In the genomic region with DNA sequence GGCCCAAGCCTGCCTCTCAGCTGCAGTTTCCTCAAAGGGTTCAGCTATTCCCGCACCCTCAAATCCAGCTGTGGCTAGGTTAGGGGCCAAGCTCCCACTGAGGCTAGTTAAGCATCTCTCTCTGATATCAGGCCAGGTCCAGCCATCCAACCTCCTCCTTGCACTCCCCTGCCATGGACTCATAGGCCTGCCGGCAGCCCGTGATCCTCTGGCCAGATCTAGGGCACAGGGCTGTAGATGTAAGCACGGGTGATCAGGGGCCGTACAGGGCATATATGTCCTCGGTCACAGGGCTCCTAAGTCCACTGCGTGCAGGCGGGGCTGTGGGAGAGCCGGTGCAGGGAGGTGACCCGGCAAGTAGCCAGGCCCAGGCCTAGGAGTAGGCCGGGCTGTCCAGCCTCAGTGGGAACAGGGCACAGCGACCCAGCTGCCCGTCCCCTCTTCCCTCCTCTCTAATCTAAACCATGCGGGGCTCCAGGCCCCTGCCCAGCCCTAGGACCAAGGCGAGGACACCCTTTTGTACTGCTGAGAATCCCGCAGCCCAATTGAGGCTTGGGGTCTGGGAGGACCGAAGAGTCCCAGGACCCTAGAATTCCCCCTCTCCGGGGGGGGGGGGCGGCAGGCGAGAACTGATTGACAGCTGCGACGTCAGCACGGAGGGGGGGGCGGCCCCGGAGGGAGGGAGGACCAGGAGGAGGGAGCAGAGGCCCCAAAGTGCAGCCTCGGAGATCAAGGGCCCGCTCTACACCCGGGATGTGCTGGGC, we compare ENCODE assay signal across 13 mouse cellular contexts. TPM values are rescaled to one million over a fixed set of nuclear protein-coding genes. Genes with fewer than 3 reads are reported as not detected.
DNase-seq lines count a peak whose midpoint lies in the region; ATAC-seq lines count a peak whose summit lies in the region.
"Had no signal": no experiment of that assay in that cellular context is flagged by ENCODE, and none has a peak within 500 bp of the region (broad histone marks: within the 10 kb centered on the region; RNA-seq: fewer than 3 reads in every experiment).

A gene (plus strand): TSS at position 758 of the 764 bp plus-strand sequence.

- no peak within 1 kb of the TSS for H3K4me2 ChIP-seq in forebrain, embryonic 11.5 days (ENCODE audit: low read depth, low read length, severe bottlenecking)
- no peak within 1 kb of the TSS for H3K4me2 ChIP-seq in forebrain, embryonic 15.5 days (replicated peaks)
- H3K4me2 ChIP-seq in midbrain, embryonic 11.5 days = peak within 1 kb of the TSS; percentile 14; the same call in 1 of the 2 replicates
- no peak within 1 kb of the TSS for H3K4me2 ChIP-seq in midbrain, embryonic 16.5 days (ENCODE audit: low read length)
- H3K4me2 ChIP-seq: embryonic facial prominence, embryonic 15.5 days; stomach, embryonic 15.5 days had no signal

- peaks cover 54% of the 10 kb centered on the region for H3K27me3 ChIP-seq in forebrain, embryonic 11.5 days (ENCODE audit: control insufficient read depth, insufficient read depth, low read length)
- peaks cover 71% of the 10 kb centered on the region for H3K27me3 ChIP-seq in forebrain, embryonic 15.5 days
- peaks cover 61% of the 10 kb centered on the region for H3K27me3 ChIP-seq in midbrain, embryonic 11.5 days (ENCODE audit: control insufficient read depth, insufficient read depth, low read length)
- H3K27me3 ChIP-seq in midbrain, embryonic 16.5 days (ENCODE audit: control insufficient read depth, insufficient read depth, low read depth, low read length) = peaks cover 43% of the 10 kb centered on the region

- no peak for ATAC-seq in forebrain, embryonic 11.5 days (replicated peaks; ENCODE audit: low FRiP score)
- ATAC-seq in forebrain, embryonic 15.5 days (replicated peaks) = no peak
- peak; percentile 14; the same call in 1 of the 2 replicates for ATAC-seq in midbrain, embryonic 11.5 days (ENCODE audit: low FRiP score)
- no peak for ATAC-seq in midbrain, embryonic 16.5 days

- H3K9ac ChIP-seq in forebrain, embryonic 11.5 days (ENCODE audit: low read length) = no peak within 1 kb of the TSS
- no peak within 1 kb of the TSS for H3K9ac ChIP-seq in forebrain, embryonic 15.5 days (replicated peaks)
- H3K9ac ChIP-seq in midbrain, embryonic 11.5 days (ENCODE audit: low read length) = no peak within 1 kb of the TSS
- no peak within 1 kb of the TSS for H3K9ac ChIP-seq in midbrain, embryonic 16.5 days (ENCODE audit: low read depth, low read length)
- H3K9ac ChIP-seq: embryonic facial prominence, embryonic 15.5 days; stomach, embryonic 15.5 days had no signal

- H3K4me1 ChIP-seq in forebrain, embryonic 11.5 days (replicated peaks; ENCODE audit: control insufficient read depth, insufficient read depth, low read length) = peaks cover 12% of the 10 kb centered on the region
- peaks cover 13% of the 10 kb centered on the region; the same call in 1 of the 2 replicates for H3K4me1 ChIP-seq in forebrain, embryonic 15.5 days
- H3K4me1 ChIP-seq in midbrain, embryonic 11.5 days (ENCODE audit: control insufficient read depth, insufficient read depth, low read length) = peaks cover 11% of the 10 kb centered on the region; the same call in 1 of the 2 replicates
- no peaks in the 10 kb centered on the region for H3K4me1 ChIP-seq in midbrain, embryonic 16.5 days (ENCODE audit: control insufficient read depth, insufficient read depth, low read length)

- H3K36me3 ChIP-seq in forebrain, embryonic 11.5 days (ENCODE audit: control insufficient read depth, insufficient read depth, low read length) = no peaks in the 10 kb centered on the region
- no peaks in the 10 kb centered on the region for H3K36me3 ChIP-seq in forebrain, embryonic 15.5 days
- no peaks in the 10 kb centered on the region for H3K36me3 ChIP-seq in midbrain, embryonic 11.5 days (ENCODE audit: control insufficient read depth, insufficient read depth, low read length)
- H3K36me3 ChIP-seq in midbrain, embryonic 16.5 days (ENCODE audit: control insufficient read depth, insufficient read depth, low read length) = no peaks in the 10 kb centered on the region
- H3K36me3 ChIP-seq: embryonic facial prominence, embryonic 15.5 days; stomach, embryonic 15.5 days had no signal

- no peaks in the 10 kb centered on the region for H3K9me3 ChIP-seq in forebrain, embryonic 11.5 days (ENCODE audit: control insufficient read depth, low read length)
- no peaks in the 10 kb centered on the region for H3K9me3 ChIP-seq in forebrain, embryonic 15.5 days
- no peaks in the 10 kb centered on the region for H3K9me3 ChIP-seq in midbrain, embryonic 11.5 days (ENCODE audit: control insufficient read depth, low read length)
- H3K9me3 ChIP-seq in midbrain, embryonic 16.5 days (replicated peaks; ENCODE audit: control insufficient read depth, low read length, poor library complexity, severe bottlenecking) = no peaks in the 10 kb centered on the region
- H3K9me3 ChIP-seq: embryonic facial prominence, embryonic 15.5 days; stomach, embryonic 15.5 days had no signal

- WGBS in forebrain, embryonic 11.5 days = 6% methylated on average over 27 of the region's 28 CpGs
- 11% methylated on average over 27 of the region's 28 CpGs for WGBS in forebrain, embryonic 15.5 days
- 9% methylated on average over 22 of the region's 28 CpGs for WGBS in midbrain, embryonic 11.5 days
- 15% methylated on average over 21 of the region's 28 CpGs for WGBS in midbrain, embryonic 16.5 days

- H3K27ac ChIP-seq in forebrain, embryonic 11.5 days (ENCODE audit: low read depth, low read length) = no peak within 1 kb of the TSS
- H3K27ac ChIP-seq in forebrain, embryonic 15.5 days (replicated peaks) = no peak within 1 kb of the TSS
- no peak within 1 kb of the TSS for H3K27ac ChIP-seq in midbrain, embryonic 11.5 days (ENCODE audit: low read depth, low read length)
- H3K27ac ChIP-seq in midbrain, embryonic 16.5 days (ENCODE audit: low read length) = no peak within 1 kb of the TSS
- H3K27ac ChIP-seq: embryonic facial prominence, embryonic 15.5 days; stomach, embryonic 15.5 days had no signal

- DNase-seq in forebrain, embryonic 11.5 days (ENCODE audit: low spot score) = peak; percentile 63
- DNase-seq in midbrain, embryonic 11.5 days (ENCODE audit: low spot score, missing footprints) = peak; percentile 93
- DNase-seq in gastrocnemius, postnatal 25 days = peak; percentile 22
- DNase-seq in lung, postnatal 25 days (ENCODE audit: low spot score) = peak; percentile 28
- no peak for DNase-seq in layer of hippocampus, adult 9-10 months (ENCODE audit: low spot score)
- no peak for DNase-seq in kidney, postnatal 25 days
- DNase-seq: kidney, adult 8-10 months had no signal

- H3K4me3 ChIP-seq in forebrain, embryonic 11.5 days (ENCODE audit: low read depth, low read length) = no peak within 1 kb of the TSS
- no peak within 1 kb of the TSS for H3K4me3 ChIP-seq in forebrain, embryonic 15.5 days
- H3K4me3 ChIP-seq in midbrain, embryonic 11.5 days (ENCODE audit: low read depth, low read length) = 0 out of 2 replicates have a peak within 1 kb of the TSS, but pooled peaks have one; percentile 1
- H3K4me3 ChIP-seq in midbrain, embryonic 16.5 days (ENCODE audit: low read depth, low read length) = no peak within 1 kb of the TSS
- H3K4me3 ChIP-seq: embryonic facial prominence, embryonic 15.5 days; megakaryocyte, embryonic 14.5 days; stomach, embryonic 15.5 days had no signal

RNA-seq across cellular contexts. Expression of the gene that starts here (rescaled TPM):
- polyA plus RNA-seq in forebrain, embryonic 11.5 days (2014; fragmentation: Nextera tagmentation; extraction: Ambion mirVana) = 0.12 and 0.21 TPM in 2 replicates
- 0.11 and 0.25 TPM in 2 replicates for polyA plus RNA-seq in forebrain, embryonic 15.5 days (2015; fragmentation: Nextera tagmentation; extraction: Ambion mirVana)
- polyA plus RNA-seq in midbrain, embryonic 11.5 days (2014; fragmentation: Nextera tagmentation; extraction: Ambion mirVana) = 0.04 and 0.19 TPM in 2 replicates
- polyA plus RNA-seq in midbrain, embryonic 16.5 days (2015; fragmentation: Nextera tagmentation; extraction: Ambion mirVana) = 0.17 and 0.43 TPM in 2 replicates
- total RNA-seq in gastrocnemius, postnatal 25 days (2021) = 1 to 10 TPM; 1.2 to 1.4 TPM
- total RNA-seq: heart, adult 8-10 months had no signal

Comparison
In these comparisons a context has a peak if more than half of its experiments do, and no peak if none do; other contexts are left out.
1. Peak in DNase-seq in forebrain, embryonic 11.5 days; RNA of the gene not detected or under 1 TPM.
2. Peak in DNase-seq, ATAC-seq, H3K4me3 ChIP-seq and H3K4me2 ChIP-seq in midbrain, embryonic 11.5 days; RNA of the gene not detected or under 1 TPM.
3. DNase-seq: peak in gastrocnemius, postnatal 25 days (single experiment) and lung, postnatal 25 days (single experiment); none in layer of hippocampus, adult 9-10 months (single experiment) and kidney, postnatal 25 days (0 of 2).